Mouse (Mus musculus) kidney, adult 11 months (tissue): ENCODE data around the gene Vmp1.
A peak's percentile ranks its signal among the peaks of the same experiment; 100 is the strongest.

Experiments used
- DNase-seq: peaks from one replicate; pipeline ENCODE4 v3.0.0; 2022

Gene Vmp1

GRCm38 (mm10) chr11:86583313-86583825 lies 100.3 kb downstream of the Vmp1 start:
- DNase-seq: no peak

DNA sequence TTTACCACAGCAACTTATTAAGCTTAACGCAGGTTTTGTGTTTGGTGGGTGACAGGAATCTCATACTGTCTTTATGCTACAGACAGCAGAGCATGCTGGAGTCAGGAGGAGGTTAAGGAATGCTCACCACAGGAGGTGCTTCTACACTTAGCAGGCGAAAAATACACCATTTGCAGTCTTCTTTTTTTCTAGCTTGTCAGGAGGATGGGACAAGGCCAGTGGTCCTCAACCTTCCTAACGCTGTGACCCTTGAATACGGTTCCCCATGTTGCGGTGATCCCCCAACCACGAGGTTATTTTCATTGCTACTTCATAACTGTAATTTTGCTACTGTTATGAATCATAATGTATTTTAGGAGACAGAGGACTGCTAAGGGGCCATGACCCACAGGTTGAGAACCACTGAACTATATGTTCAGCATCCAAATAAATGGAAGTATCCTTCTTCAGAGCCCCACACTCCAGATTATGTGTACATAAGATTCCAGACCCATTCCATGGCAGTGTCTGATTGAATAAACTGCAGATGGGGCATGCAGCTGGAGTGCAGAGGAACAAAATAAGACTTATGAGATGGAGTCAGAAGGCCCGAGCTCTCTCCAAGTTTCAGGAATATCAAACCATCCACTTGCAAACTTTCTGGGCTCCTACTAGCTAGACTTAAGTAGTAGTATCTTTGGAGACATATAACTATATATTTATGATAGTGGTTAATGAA lies 100.9 kb downstream of the Vmp1 start:
- DNase-seq: no peak

GRCm38 (mm10) chr11:86581943-86582542 lies 101.6 kb downstream of the Vmp1 start:
- no peak for DNase-seq

- DNase-seq: peak; percentile 80
These were observed 102.3 kb downstream of the Vmp1 start for GRCm38 (mm10) chr11:86581250-86581753.

GRCm38 (mm10) chr11:86580319-86581113 lies 103.1 kb downstream of the Vmp1 start:
- peak; percentile 86 for DNase-seq

- DNase-seq: peak; percentile 58
These were observed 103.8 kb downstream of the Vmp1 start for GRCm38 (mm10) chr11:86579731-86580318.

- peak; percentile 73 for DNase-seq
These were observed 104.6 kb downstream of the Vmp1 start for GRCm38 (mm10) chr11:86578809-86579730.

DNA sequence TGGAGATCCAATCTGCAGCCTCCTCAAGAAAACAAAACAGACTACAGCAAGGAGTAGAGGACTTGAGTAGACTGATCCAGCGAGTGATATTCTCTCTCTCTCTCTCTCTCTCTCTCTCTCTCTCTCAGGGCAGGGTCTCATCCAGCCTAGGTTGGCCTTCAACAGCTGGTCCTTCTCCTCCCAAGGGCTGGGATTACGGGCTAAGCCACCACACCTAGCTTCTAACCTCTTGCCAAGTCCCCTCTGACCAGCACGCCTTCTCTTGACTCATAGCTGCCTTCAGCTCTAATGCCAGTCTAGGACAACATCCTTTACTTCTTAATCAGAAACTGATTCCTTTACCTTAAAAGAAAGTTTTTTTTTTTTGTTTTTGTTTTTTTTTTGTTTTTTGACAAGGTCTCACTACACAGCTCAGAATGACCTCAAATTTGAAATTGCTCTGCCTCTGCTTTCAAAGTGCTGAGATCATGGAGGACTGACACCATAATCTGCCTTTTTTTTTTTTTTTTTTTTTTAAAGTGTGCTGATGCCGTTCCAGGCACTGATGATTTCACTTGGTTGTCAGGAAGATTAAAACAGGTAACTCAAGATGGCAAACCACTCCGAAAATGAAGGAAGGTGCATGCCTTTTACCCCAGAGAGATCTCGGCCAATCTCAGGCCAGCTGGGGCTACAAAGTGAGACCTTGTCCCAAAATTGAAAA lies 105.4 kb downstream of the Vmp1 start:
- DNase-seq: no peak

- DNase-seq: peak; percentile 52
These were observed 106.4 kb downstream of the Vmp1 start for GRCm38 (mm10) chr11:86577231-86577630.

DNA sequence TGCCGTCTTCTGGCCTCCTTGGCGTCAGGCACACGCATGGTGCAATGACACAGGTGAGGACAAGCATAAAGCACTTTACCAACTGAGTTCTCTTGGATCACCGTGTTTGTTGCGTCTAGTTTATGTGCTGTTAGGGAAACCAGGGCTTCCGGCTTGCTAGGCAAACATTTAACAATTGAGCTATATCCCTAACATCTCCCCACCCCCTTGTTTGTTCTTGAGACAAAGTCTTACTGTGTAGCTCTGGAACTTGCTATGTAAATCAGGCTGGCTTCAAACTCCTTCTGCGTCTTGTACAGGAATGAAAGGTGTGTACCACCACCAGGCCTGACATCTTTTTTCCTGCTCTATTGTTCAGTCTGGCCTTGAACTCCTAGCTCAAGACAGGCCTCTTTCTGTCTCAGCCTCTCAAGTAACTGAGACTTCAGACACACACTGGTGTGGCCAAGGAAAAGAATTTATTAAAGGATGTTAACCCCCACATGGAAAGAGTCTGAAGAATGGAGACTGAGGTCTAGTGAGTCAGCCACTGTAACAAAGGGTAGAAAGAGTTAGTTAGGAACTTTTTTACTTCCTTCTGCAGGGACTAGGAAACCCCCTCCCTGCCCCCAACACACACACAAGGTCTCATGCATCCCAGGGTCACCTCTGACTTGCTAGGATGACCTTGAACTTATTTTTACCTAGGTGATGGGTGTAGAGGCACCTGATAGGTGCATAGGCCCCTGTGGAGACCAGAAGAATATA lies 107.8 kb downstream of the Vmp1 start:
- DNase-seq: no peak

DNA sequence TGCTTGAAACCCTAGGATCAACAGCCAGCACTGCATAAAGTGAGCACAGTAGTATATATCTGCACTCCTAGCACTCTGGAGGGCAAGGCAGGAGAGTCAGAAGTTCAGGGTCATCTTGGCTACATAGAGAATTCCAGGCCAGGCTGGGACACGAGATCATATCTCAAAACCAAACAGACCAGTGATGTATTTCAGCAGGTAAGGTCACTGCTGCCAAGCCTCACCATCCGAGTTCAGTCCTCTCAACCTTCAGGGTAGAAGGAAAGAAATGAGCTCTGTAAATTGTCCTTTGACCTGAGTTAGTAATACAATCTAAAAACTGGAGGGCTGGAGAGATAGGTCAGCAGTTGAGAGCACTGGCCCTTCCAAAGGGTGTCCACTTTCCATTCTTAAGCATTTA lies 109.2 kb downstream of the Vmp1 start:
- no peak for DNase-seq

DNA sequence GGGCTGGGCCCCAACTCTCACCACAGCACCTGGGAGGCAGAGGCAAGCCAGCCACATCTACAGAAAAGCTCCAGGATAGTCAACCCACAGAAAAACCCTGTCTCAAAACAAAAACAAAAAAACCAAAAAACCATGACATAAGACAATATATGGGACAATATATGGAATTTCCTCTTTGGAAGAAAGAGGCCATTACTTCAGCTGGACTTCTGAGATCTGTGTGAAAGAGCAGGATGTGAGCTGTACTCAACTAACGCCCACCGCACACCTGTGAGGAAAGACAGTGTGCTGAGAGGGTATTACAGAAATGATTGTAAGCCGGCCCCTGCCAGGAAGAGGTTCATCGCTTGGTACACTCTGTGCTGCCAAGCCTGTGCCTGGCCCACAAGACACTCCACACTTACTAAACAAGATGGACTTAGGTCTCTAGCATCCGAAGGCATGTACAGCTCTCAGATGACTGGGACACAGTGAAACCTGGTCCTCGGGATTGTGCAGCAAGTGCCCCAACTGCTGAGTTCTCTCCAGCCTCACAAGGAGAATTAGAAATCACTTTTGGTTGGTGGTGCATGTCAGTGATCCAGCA lies 109.9 kb downstream of the Vmp1 start:
- peak; percentile 53 for DNase-seq

- DNase-seq: no peak
These were observed 111.0 kb downstream of the Vmp1 start for GRCm38 (mm10) chr11:86572623-86573022.

DNA sequence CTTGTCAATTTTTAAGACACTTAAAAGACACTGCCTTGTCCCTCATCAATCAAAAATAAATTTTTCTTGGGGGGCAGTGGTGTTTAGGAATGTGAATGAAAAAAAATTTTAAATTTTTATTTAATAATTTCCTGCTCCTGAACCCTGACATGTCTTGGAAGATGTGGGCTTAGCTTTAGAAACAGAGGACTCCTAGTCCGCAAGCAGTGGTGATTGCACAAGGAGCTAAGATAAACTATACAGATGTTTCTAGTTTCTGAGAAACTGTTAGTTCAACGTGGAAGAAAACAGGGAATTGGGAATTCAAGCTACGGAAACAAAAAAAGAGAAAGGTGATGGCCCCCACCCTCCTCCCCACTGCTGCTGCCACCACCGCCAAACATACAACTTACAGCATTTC lies 111.8 kb downstream of the Vmp1 start:
- DNase-seq: no peak

DNA sequence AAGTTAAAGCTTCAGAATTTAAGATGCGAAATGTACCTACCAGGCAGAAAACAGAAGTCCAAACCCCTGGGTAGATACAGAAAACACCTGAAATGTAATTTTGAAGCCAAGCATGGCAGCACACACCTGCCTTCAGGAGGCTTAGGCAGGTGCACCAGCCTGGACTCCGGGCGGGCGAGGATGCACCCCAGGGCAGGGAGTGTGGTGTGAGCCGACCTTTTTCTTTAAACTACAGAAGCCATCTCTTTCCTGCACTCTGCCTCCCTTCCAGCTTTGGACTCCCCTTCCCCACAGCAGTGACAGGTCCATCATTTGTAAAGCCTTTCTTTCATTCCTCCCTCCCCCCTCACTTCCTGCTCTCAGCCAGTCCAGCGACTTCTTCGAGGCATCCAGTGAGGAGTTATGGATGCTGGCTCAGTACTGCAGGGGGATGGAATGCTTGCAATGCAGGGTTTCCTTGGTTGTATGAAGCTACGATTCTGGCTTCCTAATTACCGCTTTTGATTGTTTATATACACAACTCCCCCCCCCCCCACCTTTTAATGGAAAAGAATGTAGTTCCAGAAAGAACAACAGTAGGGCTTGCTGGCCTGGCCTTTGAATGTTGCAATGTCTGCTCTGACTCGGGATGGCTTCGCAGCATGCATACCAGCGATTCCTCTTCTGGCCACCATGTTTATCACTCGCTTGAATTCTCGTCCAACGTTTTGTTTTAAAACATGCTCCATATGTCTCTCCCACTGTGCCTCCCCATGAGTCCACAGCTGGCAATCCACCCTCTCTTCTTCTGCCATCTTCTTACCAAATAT lies 112.4 kb downstream of the Vmp1 start:
- no peak for DNase-seq

- peak; percentile 48 for DNase-seq
These were observed 113.3 kb downstream of the Vmp1 start for GRCm38 (mm10) chr11:86570261-86570746.

GRCm38 (mm10) chr11:86568425-86568824 lies 115.2 kb downstream of the Vmp1 start:
- no peak for DNase-seq

DNA sequence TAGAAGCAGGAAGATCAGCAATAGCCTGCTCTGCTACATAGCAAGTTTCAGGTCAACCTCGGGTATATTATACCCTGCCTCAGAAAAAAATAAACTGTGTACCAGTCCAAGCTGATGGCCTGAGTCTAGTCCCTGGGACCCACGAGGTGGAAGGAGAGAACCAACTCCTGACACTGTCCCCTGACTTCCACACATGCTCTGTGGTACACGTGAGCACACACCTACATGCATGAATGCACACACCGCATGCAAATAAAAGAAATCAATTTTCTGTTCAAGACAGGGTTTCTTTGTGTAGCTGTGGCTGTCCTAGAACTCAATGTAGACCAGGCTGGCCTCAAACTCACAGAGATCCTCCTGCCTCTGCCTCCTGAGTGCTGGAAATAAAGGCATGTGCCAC lies 125.4 kb downstream of the Vmp1 start:
- no peak for DNase-seq

- no peak for DNase-seq
These were observed 130.1 kb downstream of the Vmp1 start for GRCm38 (mm10) chr11:86553525-86553924.
